Mouse (Mus musculus) T-helper 1 cell (primary cell): ENCODE data around the gene Snx29.

Experiments used
- in situ Hi-C: fragments of 300-600 bp; cut with MboI, MseI; formaldehyde crosslinking; loops from one replicate; pipeline ENCODE4 v1.15.1; 2025; ENCODE audit warnings: high pct_unique_total_duplicates

Gene Snx29

GRCm38 (mm10) chr16:11479605-11480004 lies 156.9 kb downstream of the Snx29 start:
- in situ Hi-C loops, result loop anchor here (5.0 kb wide), 1 partner anchor 33 kb away; no protein-coding TSS in a partner anchor

DNA sequence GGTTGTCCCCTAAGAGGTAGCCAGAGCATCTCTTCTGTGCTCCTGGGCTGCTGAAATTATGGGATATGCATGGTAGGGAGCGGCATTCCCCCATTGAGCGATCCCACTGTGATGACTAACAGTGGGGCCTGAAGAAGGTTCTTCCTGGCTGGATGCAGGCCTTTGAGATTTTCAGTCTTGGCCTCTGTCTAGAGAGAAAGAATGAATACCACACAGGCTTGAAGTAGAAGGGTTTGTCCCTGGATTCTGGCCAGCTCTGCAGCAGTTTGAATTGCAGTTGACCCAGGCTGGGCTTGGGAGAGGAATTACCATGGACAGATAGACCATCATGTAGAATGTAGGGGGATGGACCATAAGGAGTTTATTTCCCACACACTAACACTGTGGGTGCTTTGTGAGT lies 159.5 kb downstream of the Snx29 start:
- in situ Hi-C loops, result no loop called here

DNA sequence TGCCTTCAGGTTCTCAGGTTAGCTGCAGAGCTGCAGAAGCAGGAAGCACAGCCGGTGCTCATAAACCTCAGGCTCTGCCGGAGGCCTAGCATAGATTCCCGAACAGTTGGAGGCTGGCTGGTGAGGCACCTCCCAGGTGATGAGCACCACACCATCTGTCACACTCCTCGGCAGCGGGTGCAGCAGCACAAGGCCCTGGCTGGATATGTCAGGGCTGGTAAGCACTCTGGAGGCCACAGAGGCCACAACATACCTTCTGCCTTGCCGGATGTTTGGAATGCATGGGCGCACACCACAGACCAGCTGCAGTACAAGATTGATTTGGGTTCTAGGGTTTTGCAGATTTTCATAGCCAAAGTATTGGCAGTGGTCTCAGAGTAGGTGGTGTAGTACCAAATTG lies 172.2 kb downstream of the Snx29 start:
- in situ Hi-C loops, result no loop called here

- in situ Hi-C loops, result no loop called here
These were observed 173.4 kb downstream of the Snx29 start for GRCm38 (mm10) chr16:11495923-11496616.

DNA sequence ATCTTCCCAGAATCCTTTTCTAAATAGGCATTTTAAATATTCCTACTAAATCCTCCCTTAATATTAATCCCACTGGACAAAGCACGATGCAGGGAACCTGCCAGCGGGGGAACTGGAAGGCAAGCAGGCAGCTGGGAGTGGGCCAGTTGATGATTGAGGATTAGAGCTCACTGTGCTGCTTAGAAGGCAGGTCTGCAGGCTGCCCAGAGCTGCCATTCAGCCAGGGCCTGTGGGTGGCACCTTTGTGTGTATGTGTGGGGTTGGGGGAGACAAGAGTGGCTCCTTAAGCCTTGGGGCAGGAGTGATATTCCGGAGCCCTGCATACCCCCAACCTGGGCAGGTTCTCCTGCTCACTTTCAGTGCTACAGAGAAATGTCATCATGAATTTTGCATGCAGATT lies 174.0 kb downstream of the Snx29 start:
- in situ Hi-C loops, result no loop called here

- in situ Hi-C loops, result no loop called here
These were observed 177.4 kb downstream of the Snx29 start for GRCm38 (mm10) chr16:11500061-11500460.

- in situ Hi-C loops, result no loop called here
These were observed 178.4 kb downstream of the Snx29 start for GRCm38 (mm10) chr16:11501138-11501537.

GRCm38 (mm10) chr16:11501611-11502010 lies 178.9 kb downstream of the Snx29 start:
- in situ Hi-C loops, result no loop called here

- in situ Hi-C loops, result no loop called here
These were observed 182.2 kb downstream of the Snx29 start for GRCm38 (mm10) chr16:11504666-11505491.

DNA sequence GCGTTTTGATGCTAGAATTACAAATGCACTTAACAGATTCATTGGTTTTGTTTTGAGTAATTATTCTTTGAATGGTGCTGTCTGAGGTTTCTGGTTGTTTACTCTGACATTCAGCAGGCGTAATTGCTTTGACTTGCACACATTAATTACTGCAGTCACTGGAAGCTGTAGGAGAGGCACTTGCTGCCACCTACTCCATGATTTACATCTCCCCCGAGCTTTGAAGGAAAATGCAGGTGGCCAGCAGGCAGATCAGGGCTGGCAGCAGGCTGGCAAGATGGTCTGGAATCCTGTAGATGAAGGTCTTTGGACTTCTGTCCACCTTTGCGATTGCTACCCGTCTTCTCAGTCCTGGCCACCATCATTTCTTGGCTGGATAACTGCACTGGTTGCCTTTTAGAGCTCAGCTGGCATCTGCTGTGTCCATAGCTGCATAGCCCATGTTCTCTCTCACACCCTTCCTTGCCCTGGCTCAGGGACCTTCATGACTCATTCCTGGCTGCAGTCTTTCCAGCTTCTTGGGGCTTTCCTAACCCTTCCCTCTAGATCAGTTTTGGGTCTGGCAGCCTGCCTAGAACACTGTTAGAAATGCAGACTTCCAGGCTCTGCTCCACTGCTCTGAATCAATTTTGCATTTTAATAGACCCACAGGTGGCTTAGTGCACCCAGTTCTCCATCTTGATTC lies 182.9 kb downstream of the Snx29 start:
- in situ Hi-C loops, result no loop called here

DNA sequence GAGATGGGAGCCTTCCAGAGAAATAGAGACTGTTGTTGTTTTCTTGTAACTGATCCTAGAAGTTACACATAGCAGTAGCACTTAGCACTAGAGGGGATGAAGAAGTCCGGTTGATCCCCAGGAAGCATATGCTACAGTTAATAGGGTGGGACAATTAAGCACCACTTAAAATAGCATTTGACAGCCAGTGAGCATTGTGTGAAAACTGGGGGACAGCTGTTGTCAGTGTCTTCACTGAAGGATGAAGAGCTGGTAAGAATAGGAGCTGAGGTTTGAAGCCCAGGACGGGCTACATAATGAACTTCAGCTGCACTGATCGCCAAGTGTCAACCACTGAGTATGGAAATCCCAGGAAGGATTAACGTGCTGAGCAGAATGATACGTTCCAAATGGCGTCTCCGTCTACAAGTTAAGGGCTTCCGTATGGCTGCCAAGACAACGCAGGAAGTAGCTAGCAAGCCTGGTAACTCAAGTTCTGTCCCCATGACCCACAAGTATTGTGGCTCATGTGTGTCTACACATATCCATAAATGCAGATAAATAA lies 184.6 kb downstream of the Snx29 start:
- in situ Hi-C loops, result no loop called here

DNA sequence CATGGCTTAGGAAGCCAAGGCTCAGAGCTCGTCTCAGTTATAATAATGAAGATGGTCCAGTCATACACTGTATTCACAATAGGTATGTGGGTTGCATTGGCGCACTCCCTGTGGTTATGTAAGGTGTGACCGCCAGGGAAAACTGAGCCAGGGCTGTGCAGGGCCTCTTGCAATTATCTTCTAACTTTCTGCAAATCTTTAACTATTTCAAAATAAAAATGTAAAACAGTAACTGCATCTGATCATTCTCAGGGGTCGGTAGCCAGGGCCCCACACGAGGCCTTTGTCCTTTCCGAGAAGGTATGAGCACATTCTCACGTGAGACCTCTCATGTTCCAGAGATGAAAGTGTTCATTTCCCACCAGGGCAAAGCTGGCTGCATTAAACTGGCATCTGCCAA lies 185.6 kb downstream of the Snx29 start:
- in situ Hi-C loops, result no loop called here

DNA sequence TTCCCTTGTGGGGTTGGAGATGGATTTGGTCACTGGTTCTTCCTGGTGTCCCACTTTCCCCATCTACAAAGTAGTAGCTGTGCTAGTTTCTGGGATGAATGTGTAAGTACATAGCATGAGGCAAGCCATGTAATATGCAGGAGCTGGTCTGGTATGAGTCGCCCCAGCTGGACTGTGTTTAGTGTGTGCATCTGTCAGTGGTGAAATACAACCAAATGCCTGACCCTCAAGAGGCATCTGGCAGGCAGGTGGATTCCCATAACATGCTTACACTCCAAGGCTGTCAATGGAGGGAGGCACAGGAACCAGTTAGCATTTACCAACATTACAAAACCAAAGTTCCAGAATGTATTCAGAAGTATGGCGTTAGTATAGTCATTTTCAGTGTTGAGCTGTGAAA lies 187.7 kb downstream of the Snx29 start:
- in situ Hi-C loops, result loop anchor here (5.0 kb wide), 1 partner anchor 33 kb away; no protein-coding TSS in a partner anchor

- in situ Hi-C loops, result loop anchor here (5.0 kb wide), 1 partner anchor 34 kb away; no protein-coding TSS in a partner anchor
These were observed 188.1 kb downstream of the Snx29 start for GRCm38 (mm10) chr16:11510854-11511253.

- in situ Hi-C loops, result loop anchor here (5.0 kb wide), 1 partner anchor 34 kb away; no protein-coding TSS in a partner anchor
These were observed 189.0 kb downstream of the Snx29 start for GRCm38 (mm10) chr16:11511696-11512095.

DNA sequence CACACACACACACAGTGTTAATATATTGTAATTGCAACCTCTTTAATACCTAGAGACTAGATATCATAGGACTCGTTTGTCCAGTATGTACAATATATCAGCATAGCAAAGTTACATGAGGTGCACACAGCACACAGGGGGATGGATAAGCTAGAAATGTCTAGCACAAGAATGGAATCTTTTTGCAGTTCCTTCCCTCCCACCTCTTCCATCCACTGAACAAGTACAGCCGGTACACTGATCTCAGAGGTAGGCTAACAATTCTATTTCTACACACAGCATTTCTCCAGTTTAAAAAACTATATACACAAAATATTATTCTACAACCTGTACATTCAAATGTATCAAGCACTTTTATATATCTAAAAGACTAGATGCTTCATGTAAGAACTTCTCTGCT lies 194.0 kb downstream of the Snx29 start:
- in situ Hi-C loops, result no loop called here

GRCm38 (mm10) chr16:11517385-11517784 lies 194.7 kb downstream of the Snx29 start:
- in situ Hi-C loops, result no loop called here

- in situ Hi-C loops, result no loop called here
These were observed 196.2 kb downstream of the Snx29 start for GRCm38 (mm10) chr16:11518803-11519498.

GRCm38 (mm10) chr16:11526104-11526786 lies 203.5 kb downstream of the Snx29 start:
- in situ Hi-C loops, result no loop called here

GRCm38 (mm10) chr16:11526996-11527395 lies 204.3 kb downstream of the Snx29 start:
- in situ Hi-C loops, result no loop called here
